Mouse (Mus musculus) forebrain, postnatal 0 days (tissue): Measurements from ENCODE around the gene Ipo11. TPM values are rescaled to one million over a fixed set of nuclear protein-coding genes. Genes with fewer than 3 reads are reported as not detected.

Experiments used
- ATAC-seq: fragments of 200-750 bp; cut with Nextera tagmentation; 2 replicates; pipeline ENCODE4 v1.8.0; 2017; ENCODE audit warnings: mild to moderate bottlenecking, moderate library complexity
- DNase-seq: peaks from one replicate; pipeline ENCODE4 v3.0.0-alpha.2; 2015
- H3K27ac ChIP-seq: fragments of 300-500 bp; sonication (generic); 2 replicates; pipeline ENCODE4 v1.5.1; 2014; ENCODE audit warnings: low read depth, mild to moderate bottlenecking, antibody characterized with exemption, low read length, moderate library complexity, mixed read lengths
- H3K27me3 ChIP-seq: fragments of 300-500 bp; sonication (generic); 2 replicates; pipeline ENCODE4 v1.6.1; 2014; ENCODE audit warnings: mild to moderate bottlenecking, low read length, mixed read lengths; ENCODE audit not compliant: insufficient read depth
- H3K36me3 ChIP-seq: fragments of 300-500 bp; sonication (generic); 2 replicates; pipeline ENCODE4 v1.6.1; 2014; ENCODE audit warnings: mild to moderate bottlenecking, moderate library complexity; ENCODE audit not compliant: insufficient read depth
- H3K4me1 ChIP-seq: fragments of 300-500 bp; sonication (generic); 2 replicates; pipeline ENCODE4 v1.6.1; 2014; ENCODE audit warnings: antibody characterized with exemption; ENCODE audit not compliant: insufficient read depth
- H3K4me2 ChIP-seq: fragments of 300-500 bp; sonication (generic); 2 replicates; pipeline ENCODE4 v1.6.1; 2014; ENCODE audit warnings: low read depth, mild to moderate bottlenecking, moderate library complexity
- H3K4me3 ChIP-seq: fragments of 300-500 bp; sonication (generic); 2 replicates; pipeline ENCODE4 v1.5.1; 2014; ENCODE audit warnings: low read depth, low read length, mixed read lengths
- H3K9ac ChIP-seq: fragments of 300-500 bp; sonication (generic); 2 replicates; pipeline ENCODE4 v1.6.1; 2014; ENCODE audit warnings: mild to moderate bottlenecking
- H3K9me3 ChIP-seq: fragments of 300-500 bp; sonication (generic); 2 replicates; pipeline ENCODE4 v1.6.1; 2016; ENCODE audit warnings: low read length
- CTCF ChIP-seq: sonication (generic); IDR thresholded peaks from 2 replicates; pipeline ENCODE4 v1.5.1; 2016; ENCODE audit warnings: antibody characterized with exemption, control low read depth, low read depth
- WGBS: fragments of 180-500 bp; shearing (Covaris S2); extraction: QIAGEN DNeasy Blood & Tissue Kit; methylation state at CpG from one replicate; pipeline ENCODE4 v1.1.7; 2014; 5-methylcytosine and 5-hydroxymethylcytosine counted together
- polyA plus RNA-seq: library from polyadenylated mRNA; unstranded; fragments of >200 nt; fragmentation: Nextera tagmentation; extraction: Ambion mirVana; gene quantifications from 2 replicates; pipeline ENCODE4 v1.2.1, GENCODE M21; 2015
- total RNA-seq: library from RNA; depleted of rRNA; stranded (reverse); fragments of >200 nt; gene quantifications from 2 replicates; pipeline ENCODE4 v1.2.3, GENCODE M21; 2014

Gene Ipo11
- total and polyA plus RNA-seq, 2 experiments from 2014 or later = 27.5 to 55.5 TPM

- 87% methylated on average over 5 of the region's 5 CpGs for WGBS
Measured at GRCm38 (mm10) chr13:106807303-106807702, 129.5 kb downstream of the Ipo11 start.

GRCm38 (mm10) chr13:106805146-106805545 is 131.6 kb downstream of the Ipo11 start:
- H3K27ac ChIP-seq = no peak overlapping the region
- whole genome bisulfite sequencing = 66% methylated on average over 5 of the region's 5 CpGs
- peak; percentile 48 for ATAC-seq
- no peak overlapping the region for H3K4me2 ChIP-seq
- H3K9me3 ChIP-seq = no peaks in the 10 kb centered on the region
- peaks cover 5% of the 10 kb centered on the region; the same call in 1 of the 2 replicates for H3K36me3 ChIP-seq
- TF ChIP-seq CTCF = no peak
- no peak overlapping the region for H3K9ac ChIP-seq
- no peaks in the 10 kb centered on the region for H3K27me3 ChIP-seq
- no peaks in the 10 kb centered on the region for H3K4me1 ChIP-seq
- DNase-seq = no peak
- H3K4me3 ChIP-seq = no peak overlapping the region

More at GRCm38 (mm10) chr13:106807303-106807702, 129.5 kb downstream of the Ipo11 start:
- Histone ChIP-seq H3K9me3 (no peaks in the 10 kb centered on the region), H3K4me3 (no peak overlapping the region), H3K36me3 (peaks cover 10% of the 10 kb centered on the region; the same call in 1 of the 2 replicates), H3K27me3 (no peaks in the 10 kb centered on the region), H3K9ac (no peak overlapping the region), H3K4me1 (no peaks in the 10 kb centered on the region), H3K4me2 (no peak overlapping the region), H3K27ac (no peak overlapping the region)
- ATAC-seq (no peak), DNase-seq (no peak)
- no peak for TF ChIP-seq CTCF

- ATAC-seq = no peak
- WGBS = 39% methylated on average over 3 of the region's 3 CpGs
Measured at GRCm38 (mm10) chr13:106798026-106798425, 138.7 kb downstream of the Ipo11 start.

GRCm38 (mm10) chr13:106788817-106789216 is 147.9 kb downstream of the Ipo11 start:
- H3K27me3 ChIP-seq = no peaks in the 10 kb centered on the region
- no peaks in the 10 kb centered on the region for H3K9me3 ChIP-seq
- no peak overlapping the region for H3K9ac ChIP-seq
- H3K27ac ChIP-seq = no peak overlapping the region
- ATAC-seq (no peak), DNase-seq (no peak)
- peaks cover 3% of the 10 kb centered on the region; the same call in 1 of the 2 replicates for H3K36me3 ChIP-seq
- no peak overlapping the region for H3K4me2 ChIP-seq
- no peaks in the 10 kb centered on the region for H3K4me1 ChIP-seq
- no peak overlapping the region for H3K4me3 ChIP-seq
- 69% methylated on average over 7 of the region's 7 CpGs for WGBS
- no peak for TF ChIP-seq CTCF

More at GRCm38 (mm10) chr13:106798026-106798425, 138.7 kb downstream of the Ipo11 start:
- Histone ChIP-seq H3K27ac (no peak overlapping the region), H3K36me3 (peaks cover 18% of the 10 kb centered on the region), H3K4me1 (no peaks in the 10 kb centered on the region), H3K4me2 (no peak overlapping the region), H3K4me3 (no peak overlapping the region), H3K9me3 (no peaks in the 10 kb centered on the region), H3K9ac (no peak overlapping the region), H3K27me3 (no peaks in the 10 kb centered on the region)
- no peak for TF ChIP-seq CTCF
- DNase-seq = no peak

- no peak overlapping the region for H3K27ac ChIP-seq
- no peak for DNase-seq
- no peaks in the 10 kb centered on the region for H3K27me3 ChIP-seq
- no peak for TF ChIP-seq CTCF
- no peak overlapping the region for H3K9ac ChIP-seq
- ATAC-seq = no peak
- H3K4me3 ChIP-seq = no peak overlapping the region
- 95% methylated on average over 10 of the region's 10 CpGs for WGBS
- H3K36me3 ChIP-seq = no peaks in the 10 kb centered on the region
- no peaks in the 10 kb centered on the region for H3K4me1 ChIP-seq
- no peak overlapping the region for H3K4me2 ChIP-seq
- no peaks in the 10 kb centered on the region for H3K9me3 ChIP-seq
Measured at GRCm38 (mm10) chr13:106768807-106769206, 168.0 kb downstream of the Ipo11 start.

GRCm38 (mm10) chr13:106762611-106763010 is 174.1 kb downstream of the Ipo11 start:
- Histone ChIP-seq H3K27ac (no peak overlapping the region), H3K9me3 (no peaks in the 10 kb centered on the region), H3K4me3 (no peak overlapping the region), H3K4me1 (no peaks in the 10 kb centered on the region), H3K9ac (no peak overlapping the region), H3K4me2 (no peak overlapping the region), H3K27me3 (no peaks in the 10 kb centered on the region), H3K36me3 (no peaks in the 10 kb centered on the region)
- DNase-seq (no peak), ATAC-seq (no peak)
- 74% methylated on average over 1 of the region's 1 CpGs for WGBS
- TF ChIP-seq CTCF = no peak

- no peak for DNase-seq
- ATAC-seq = no peak
- Histone ChIP-seq H3K9ac (no peak overlapping the region), H3K4me1 (no peaks in the 10 kb centered on the region), H3K36me3 (no peaks in the 10 kb centered on the region), H3K4me2 (no peak overlapping the region), H3K9me3 (no peaks in the 10 kb centered on the region), H3K27me3 (no peaks in the 10 kb centered on the region), H3K4me3 (no peak overlapping the region), H3K27ac (no peak overlapping the region)
- no peak for TF ChIP-seq CTCF
- WGBS = 97% methylated on average over 1 of the region's 1 CpGs
Measured at GRCm38 (mm10) chr13:106761661-106762060, 175.1 kb downstream of the Ipo11 start.
